Mouse (Mus musculus): Measurements from ENCODE around the gene Fbn1. TPM values are rescaled to one million over a fixed set of nuclear protein-coding genes. Genes with fewer than 3 reads are reported as not detected.

Fbn1 gene
- polyA plus RNA-seq, 1 experiment from 2014 or later: 2.1 TPM

DNA sequence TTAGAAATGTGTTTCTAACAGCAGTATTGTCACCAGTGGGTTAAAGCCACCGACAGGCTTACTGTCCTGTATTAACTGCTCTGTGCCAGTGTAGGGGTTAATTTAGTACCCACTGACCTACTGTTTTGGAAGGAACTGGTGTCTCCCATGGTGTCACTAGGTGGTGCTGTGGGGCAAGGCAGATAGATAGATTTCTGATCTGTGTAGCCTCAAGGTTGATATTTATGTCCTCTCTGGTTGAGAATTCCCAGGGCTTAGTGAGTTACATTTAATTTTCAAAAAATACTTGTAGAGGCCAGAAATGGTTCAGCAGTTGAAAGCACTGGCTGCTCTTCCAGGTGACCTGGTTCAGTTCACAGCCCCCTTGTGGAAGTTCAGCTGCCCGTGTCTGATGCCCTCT lies 255.5 kb downstream of the Fbn1 start:
- no peak for ATAC-seq
- H3K4me1 ChIP-seq (replicated peaks; ENCODE audit: control insufficient read depth, insufficient read depth, low read length): peaks cover 9% of the 10 kb centered on the region
- 71% methylated on average over 2 of the region's 2 CpGs for WGBS
- no peak overlapping the region for H3K4me2 ChIP-seq (ENCODE audit: low read length)
- H3K27ac ChIP-seq (ENCODE audit: low read length): no peak overlapping the region
- peaks cover 20% of the 10 kb centered on the region for H3K36me3 ChIP-seq (ENCODE audit: control insufficient read depth, insufficient read depth)
- H3K9me3 ChIP-seq (ENCODE audit: control insufficient read depth, low read length): peaks cover 6% of the 10 kb centered on the region; the same call in 1 of the 2 replicates
- no peaks in the 10 kb centered on the region for H3K27me3 ChIP-seq (replicated peaks; ENCODE audit: control insufficient read depth, insufficient read depth, low read length)
- H3K4me3 ChIP-seq (replicated peaks; ENCODE audit: low read length): no peak overlapping the region
- no peak overlapping the region for H3K9ac ChIP-seq (replicated peaks; ENCODE audit: low read depth, low read length)

- Histone ChIP-seq H3K4me2 (ENCODE audit: low read length) (no peak overlapping the region), H3K4me1 (replicated peaks; ENCODE audit: control insufficient read depth, insufficient read depth, low read length) (peaks cover 9% of the 10 kb centered on the region), H3K9ac (replicated peaks; ENCODE audit: low read depth, low read length) (no peak overlapping the region), H3K4me3 (replicated peaks; ENCODE audit: low read length) (no peak overlapping the region), H3K36me3 (ENCODE audit: control insufficient read depth, insufficient read depth) (peaks cover 16% of the 10 kb centered on the region), H3K27ac (ENCODE audit: low read length) (no peak overlapping the region), H3K27me3 (replicated peaks; ENCODE audit: control insufficient read depth, insufficient read depth, low read length) (no peaks in the 10 kb centered on the region), H3K9me3 (ENCODE audit: control insufficient read depth, low read length) (peaks cover 6% of the 10 kb centered on the region; the same call in 1 of the 2 replicates)
- WGBS: 91% methylated on average over 4 of the region's 4 CpGs
- ATAC-seq: no peak
Observed at GRCm38 (mm10) chr2:125251781-125252180, 256.0 kb downstream of the Fbn1 start.

Other genes with a start within 250 kb of the Fbn1 start
- 0.35 TPM in 1 of 2 replicates, not detected in the other for gene Gm9913, start 2.9 kb downstream of the Fbn1 start, polyA plus RNA-seq (2015; fragmentation: Nextera tagmentation; extraction: Ambion mirVana)
- 4.8 and 5.1 TPM in 2 replicates for gene Cep152, start 117.1 kb upstream of the Fbn1 start, polyA plus RNA-seq (2015; fragmentation: Nextera tagmentation; extraction: Ambion mirVana)
- gene Eid1, start 165.1 kb upstream of the Fbn1 start, polyA plus RNA-seq (2015; fragmentation: Nextera tagmentation; extraction: Ambion mirVana): 317 and 327 TPM in 2 replicates
- 1.5 and 2.0 TPM in 2 replicates for gene Shc4, start 216.2 kb upstream of the Fbn1 start, polyA plus RNA-seq (2015; fragmentation: Nextera tagmentation; extraction: Ambion mirVana)

Measured in forebrain, embryonic 16.5 days (tissue).